Mouse (Mus musculus) liver, adult 2 months (tissue): ENCODE measurements around the gene Psen2. TPM values are rescaled to one million over a fixed set of nuclear protein-coding genes. Genes with fewer than 3 reads are reported as not detected.
A peak's percentile ranks its signal among the peaks of the same experiment; 100 is the strongest.

Experiments used
- DNase-seq: peaks from one replicate; pipeline ENCODE4 v3.0.0-alpha.2; 2011; ENCODE audit warnings: low read depth, low spot score; ENCODE audit errors: extremely low read depth
- H3K27ac ChIP-seq: fragments of 200-500 bp; replicated peaks from 2 replicates; pipeline ENCODE4 v1.5.1; 2012; ENCODE audit warnings: low read depth, mild to moderate bottlenecking, control low read depth, inconsistent platforms, low read length; ENCODE audit not compliant: insufficient read depth
- H3K27me3 ChIP-seq: fragments of 200-500 bp; 2 replicates; pipeline ENCODE4 v1.6.1; 2012; ENCODE audit warnings: mild to moderate bottlenecking, moderate library complexity, low read length, inconsistent platforms; ENCODE audit not compliant: control insufficient read depth, insufficient read depth
- H3K36me3 ChIP-seq: fragments of 200-500 bp; 2 replicates; pipeline ENCODE4 v1.6.1; 2012; ENCODE audit warnings: low read length, inconsistent platforms; ENCODE audit not compliant: control insufficient read depth, insufficient read depth
- H3K4me1 ChIP-seq: fragments of 200-500 bp; 2 replicates; pipeline ENCODE4 v1.6.1; 2011; ENCODE audit warnings: low read length; ENCODE audit not compliant: control insufficient read depth, insufficient read depth
- H3K4me3 ChIP-seq: fragments of 200-500 bp; 2 replicates; pipeline ENCODE4 v1.5.1; 2011; ENCODE audit warnings: low read depth, mild to moderate bottlenecking, control low read depth, low read length, moderate library complexity; ENCODE audit not compliant: insufficient read depth
- H3K79me2 ChIP-seq: fragments of 200-500 bp; 2 replicates; pipeline ENCODE4 v1.6.1; 2012; ENCODE audit warnings: inconsistent platforms, mild to moderate bottlenecking, low read length, moderate library complexity; ENCODE audit not compliant: control insufficient read depth, insufficient read depth
- H3K9ac ChIP-seq: fragments of 200-500 bp; 2 replicates; pipeline ENCODE4 v1.6.1; 2012; ENCODE audit warnings: low read depth, mild to moderate bottlenecking, control low read depth, inconsistent platforms, low read length
- CTCF ChIP-seq: fragments of 200-500 bp; IDR thresholded peaks from 2 replicates; pipeline ENCODE4 v1.5.1; 2011; ENCODE audit warnings: low read depth, low read length, control low read depth
- POLR2A ChIP-seq: fragments of 200-500 bp; IDR thresholded peaks from 2 replicates; pipeline ENCODE4 v1.6.1; 2011; ENCODE audit warnings: low read length, control low read depth; ENCODE audit not compliant: insufficient read depth; ENCODE audit errors: extremely low read depth
- WGBS: fragments of 180-500 bp; shearing (Covaris S2); methylation state at CpG from one replicate; pipeline ENCODE4 v1.1.7; 2018; 5-methylcytosine and 5-hydroxymethylcytosine counted together
- polyA plus RNA-seq: library from polyadenylated mRNA; depleted of rRNA; stranded (reverse); fragments of >200 nt; gene quantifications from 2 replicates; pipeline ENCODE4 v1.2.3, GENCODE M21; 2012; rRNA removed
- total RNA-seq: library from RNA; depleted of rRNA; stranded (reverse); fragments of >200 nt; gene quantifications from 2 replicates; pipeline ENCODE4 v1.2.3, GENCODE M21; 2014; rRNA removed

The Psen2 gene
- total and polyA plus RNA-seq, 2 experiments, result 256 to 711 TPM

GRCm38 (mm10) chr1:180181304-180181965 is 81.8 kb downstream of the Psen2 start:
- 69% methylated on average over 7 of the region's 7 CpGs for WGBS
- Histone ChIP-seq H3K27ac (no peak overlapping the region), H3K27me3 (no peaks in the 10 kb centered on the region), H3K9ac (no peak overlapping the region), H3K4me3 (no peak overlapping the region), H3K79me2 (peaks cover 46% of the 10 kb centered on the region; the same call in 1 of the 2 replicates), H3K36me3 (peaks cover 8% of the 10 kb centered on the region; the same call in 1 of the 2 replicates), H3K4me1 (peaks cover 80% of the 10 kb centered on the region)
- TF ChIP-seq CTCF, result no peak
- no peak for TF ChIP-seq POLR2A
- DNase-seq, result no peak

- 0 out of 2 replicates have a peak overlapping the region, but pooled peaks have one; percentile 1 for H3K27ac ChIP-seq
- H3K9ac ChIP-seq, result no peak overlapping the region
- no peak for TF ChIP-seq CTCF
- no peak for TF ChIP-seq POLR2A
- H3K79me2 ChIP-seq, result peaks cover 37% of the 10 kb centered on the region; the same call in 1 of the 2 replicates
- 26% methylated on average over 2 of the region's 2 CpGs for WGBS
- no peak overlapping the region for H3K4me3 ChIP-seq
- H3K36me3 ChIP-seq, result peaks cover 8% of the 10 kb centered on the region; the same call in 1 of the 2 replicates
- DNase-seq, result no peak
- H3K27me3 ChIP-seq, result no peaks in the 10 kb centered on the region
- H3K4me1 ChIP-seq, result peaks cover 78% of the 10 kb centered on the region
Observed at GRCm38 (mm10) chr1:180179840-180180239, 83.4 kb downstream of the Psen2 start.

- Histone ChIP-seq H3K27ac (peak overlapping the region; percentile 50; the same call in 1 of the 2 replicates), H3K4me3 (no peak overlapping the region), H3K36me3 (peaks cover 10% of the 10 kb centered on the region; the same call in 1 of the 2 replicates), H3K9ac (no peak overlapping the region), H3K4me1 (peaks cover 76% of the 10 kb centered on the region), H3K79me2 (peaks cover 37% of the 10 kb centered on the region), H3K27me3 (no peaks in the 10 kb centered on the region)
- no peak for TF ChIP-seq CTCF
- TF ChIP-seq POLR2A, result no peak
- WGBS, result 85% methylated on average over 4 of the region's 4 CpGs
- no peak for DNase-seq
Observed at GRCm38 (mm10) chr1:180179100-180179499, 84.1 kb downstream of the Psen2 start.

DNA sequence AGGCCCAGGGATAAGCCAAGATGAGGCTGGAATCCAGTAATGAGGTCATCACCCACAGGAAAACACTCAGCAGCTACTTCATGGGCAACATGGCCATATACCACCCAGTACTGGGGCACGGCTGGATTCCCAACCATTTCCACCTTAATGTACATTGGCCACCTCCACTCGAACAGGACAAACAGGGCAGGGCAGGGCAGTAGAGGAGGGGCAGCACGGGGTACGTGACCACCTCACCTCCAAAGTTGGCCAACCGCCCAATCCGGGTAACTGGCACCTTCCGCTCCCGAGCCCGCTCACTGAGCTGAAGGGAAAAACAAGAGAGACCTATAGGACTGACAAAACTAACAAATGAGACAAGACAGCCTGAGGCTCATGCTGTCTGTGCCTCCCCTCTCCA is 84.9 kb downstream of the Psen2 start:
- 0 out of 2 replicates have a peak overlapping the region, but pooled peaks have one; percentile 17 for H3K9ac ChIP-seq
- TF ChIP-seq POLR2A (no peak), CTCF (no peak)
- H3K79me2 ChIP-seq, result peaks cover 36% of the 10 kb centered on the region
- peaks cover 69% of the 10 kb centered on the region for H3K4me1 ChIP-seq
- WGBS, result 46% methylated on average over 9 of the region's 9 CpGs
- DNase-seq, result no peak
- peaks cover 15% of the 10 kb centered on the region; the same call in 1 of the 2 replicates for H3K36me3 ChIP-seq
- no peaks in the 10 kb centered on the region for H3K27me3 ChIP-seq
- no peak overlapping the region for H3K4me3 ChIP-seq
- H3K27ac ChIP-seq, result peak overlapping the region; percentile 50

Other genes with a start within 250 kb of the Psen2 start
- gene Coq8a, start 63.8 kb downstream of the Psen2 start, total RNA-seq, result 137 and 197 TPM in 2 replicates
- gene Coq8a, start 63.8 kb downstream of the Psen2 start, polyA plus RNA-seq, result 387 and 444 TPM in 2 replicates
- gene Itpkb, start 67.0 kb upstream of the Psen2 start, total RNA-seq, result 3.7 and 6.0 TPM in 2 replicates
- 2.2 and 2.7 TPM in 2 replicates for gene Itpkb, start 67.0 kb upstream of the Psen2 start, polyA plus RNA-seq
- 0.09 and 1.1 TPM in 2 replicates for gene Stum, start 220.1 kb upstream of the Psen2 start, total RNA-seq
- gene Stum, start 220.1 kb upstream of the Psen2 start, polyA plus RNA-seq, result 0.19 and 0.22 TPM in 2 replicates